Mouse (Mus musculus): ENCODE results near the gene Rbfox1.

GRCm38 (mm10) chr16:6585204-6585603 is 700.0 kb downstream of the Rbfox1 start:
- TF ChIP-seq CTCF (IDR thresholded peaks at IDR 0.05; ENCODE audit: low read depth) (no peak), EP300 (optimal IDR thresholded peaks at IDR 0.05) (no peak)
